Mouse (Mus musculus) erythroblast, embryonic 14.5 days (primary cell): ENCODE measurements around the gene Vps13a.

ENCODE experiments used
- GATA1 ChIP-seq: IDR thresholded peaks from 2 replicates; pipeline ENCODE4 v1.6.1; 2012; ENCODE audit warnings: low read length, inconsistent platforms, mixed read lengths
- TAL1 ChIP-seq: IDR thresholded peaks from 3 replicates; pipeline ENCODE4 v1.6.1; 2012; ENCODE audit warnings: low read length, inconsistent platforms, mixed read lengths

DNA sequence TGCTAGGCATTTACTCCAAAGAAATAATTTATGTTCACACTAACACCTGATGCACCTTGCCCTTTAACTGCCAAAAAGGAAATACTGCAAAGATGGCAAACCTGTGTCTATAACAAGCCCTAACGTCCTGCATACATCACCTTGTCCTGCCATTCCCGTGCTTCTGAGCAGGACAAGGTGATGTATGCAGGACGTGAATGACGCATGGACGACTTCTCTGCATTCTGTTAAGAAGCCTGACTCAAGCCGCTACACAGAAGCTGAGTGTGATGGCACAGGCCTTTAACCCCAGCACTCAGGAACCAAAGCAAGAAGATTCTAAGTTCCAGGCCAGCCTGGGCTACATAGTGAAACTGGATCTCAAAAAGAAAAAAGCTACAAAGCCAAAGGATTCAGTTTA, 2.2 kb downstream of the Vps13a start:
- TF ChIP-seq GATA1 (no peak), TAL1 (no peak)
